Mouse (Mus musculus) heart, postnatal 10 days (tissue): ENCODE data around the gene Gm49318. TPM values are rescaled to one million over a fixed set of nuclear protein-coding genes. Genes with fewer than 3 reads are reported as not detected.
"Not testable (repeated sequence)": the region's sequence is repeated elsewhere in the genome, so short reads cannot be mapped to it uniquely, and the experiment has no call there.

Experiments
- DNase-seq, 2 experiments: peaks; one replicate each; pipeline ENCODE4 v3.0.0; 2021
- intact Hi-C: fragments of 180-260 bp; cut with DNase I; formaldehyde crosslinking; loops from one replicate; pipeline ENCODE4 v1.15.1; 2025
- total RNA-seq, 2 experiments: library from RNA; stranded (reverse); gene quantifications; 2 replicates each; pipeline ENCODE4 v1.2.3; 2021

Gm49318 gene
- under 1 TPM in 1 of 2 experiments, not detected in 1; 0.64 TPM for total RNA-seq

DNA sequence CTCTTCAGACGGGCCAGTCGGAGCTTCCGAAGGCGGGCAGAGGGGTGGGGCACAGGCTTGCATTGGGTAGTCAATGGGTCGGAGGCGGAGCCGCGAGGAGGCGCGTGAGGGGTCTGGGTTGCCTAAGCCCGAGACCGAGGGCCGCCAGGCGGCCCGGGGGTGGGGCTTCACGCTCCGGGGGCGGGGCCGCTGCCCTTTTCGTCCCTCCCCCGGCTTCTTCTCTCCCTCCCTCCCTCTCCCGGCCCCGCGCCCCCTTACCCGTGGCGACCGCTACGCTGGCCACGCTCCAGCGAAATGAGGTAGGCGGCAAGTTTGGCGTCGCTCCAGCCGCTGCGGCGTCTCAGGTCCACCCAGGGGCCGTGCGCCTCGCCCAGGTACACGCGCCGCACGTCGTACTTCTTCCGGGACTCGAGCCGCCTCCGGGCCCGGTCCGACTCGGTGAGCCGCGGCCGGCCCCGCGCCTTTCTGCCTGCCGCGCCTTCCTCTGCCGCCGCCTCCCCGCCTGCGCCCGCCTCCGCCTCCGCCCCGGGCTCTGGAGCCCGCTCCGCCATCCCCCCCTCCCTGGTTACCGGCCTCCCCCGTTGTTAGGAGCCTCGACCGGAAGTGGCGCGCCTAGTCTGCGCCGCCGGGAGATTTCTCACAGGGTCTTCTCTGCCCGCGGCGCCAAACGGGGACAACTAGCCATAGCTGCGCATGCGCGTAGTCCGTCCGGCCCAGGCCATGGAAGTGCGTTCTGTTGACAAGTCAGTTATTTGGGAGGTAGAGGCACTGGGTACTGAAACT is at the start of gene Gm49318, which contains the start of gene Zfp653:
Gene Gm49318, minus strand, starts transcription at position 469 of the 783 bp plus-strand sequence.
Gene Zfp653, minus strand, starts transcription at position 586 of the 783 bp plus-strand sequence.
- intact Hi-C loops, result no loop called here
- DNase-seq, result peak; percentile 97 to 98

DNA sequence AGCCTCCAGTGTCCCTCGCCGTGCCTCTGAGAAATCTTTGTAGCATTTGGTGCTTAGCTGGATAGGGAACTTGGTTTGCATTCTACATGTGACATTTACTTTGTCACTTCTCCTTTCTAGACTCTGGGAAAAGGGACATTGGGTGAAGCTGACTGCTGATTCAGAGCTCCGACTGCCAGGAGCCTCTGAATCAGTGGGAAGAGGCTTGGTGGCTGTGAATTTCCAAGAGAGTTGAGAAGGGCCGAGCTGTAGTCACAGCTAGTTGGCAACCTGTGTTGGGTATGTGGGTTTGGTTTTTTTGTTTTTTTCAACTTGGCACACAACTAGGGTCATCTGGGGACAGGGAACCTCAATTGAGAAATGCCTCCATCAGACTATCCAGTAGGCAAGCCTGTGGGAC is 48.5 kb upstream of the Gm49318 start:
- intact Hi-C loops, result no loop called here
- DNase-seq, result no peak

DNA sequence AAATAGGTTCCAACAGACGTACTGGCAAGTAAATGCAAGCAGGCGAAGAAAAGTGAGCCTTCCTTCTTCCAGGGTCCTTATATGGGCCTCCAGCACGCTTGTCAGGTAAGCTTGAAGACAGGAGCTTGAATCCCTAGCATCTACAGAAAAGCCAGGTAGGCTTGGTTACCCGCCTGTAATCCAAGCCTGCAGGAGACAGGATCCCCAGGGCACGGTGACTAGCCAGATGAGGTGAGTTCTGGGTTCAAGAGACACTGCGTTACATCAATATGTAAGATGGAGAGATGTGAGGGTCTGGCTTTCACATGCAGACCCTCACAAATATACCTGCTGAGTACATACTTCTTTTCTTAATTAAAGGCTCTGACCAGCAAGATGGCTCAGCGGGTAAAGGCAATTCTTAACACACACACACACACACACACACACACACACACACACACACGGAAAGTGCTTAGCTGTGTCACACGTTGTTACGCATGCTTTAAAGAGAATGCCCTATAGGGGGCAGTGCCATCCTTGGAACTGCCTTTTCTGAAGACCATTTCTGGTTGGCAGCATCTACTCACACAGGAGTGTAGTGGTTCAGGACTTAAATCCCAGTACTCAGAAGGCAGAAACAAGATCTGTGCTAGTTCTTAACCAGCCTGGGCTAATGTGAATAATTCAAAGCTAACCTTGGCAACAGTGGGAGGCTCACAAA is 46.8 kb upstream of the Gm49318 start:
- peak; percentile 40 to 69 for DNase-seq
- intact Hi-C loops, result loop anchor here (2.0 kb wide), 1 partner anchor 21 kb away; no protein-coding TSS in a partner anchor

DNA sequence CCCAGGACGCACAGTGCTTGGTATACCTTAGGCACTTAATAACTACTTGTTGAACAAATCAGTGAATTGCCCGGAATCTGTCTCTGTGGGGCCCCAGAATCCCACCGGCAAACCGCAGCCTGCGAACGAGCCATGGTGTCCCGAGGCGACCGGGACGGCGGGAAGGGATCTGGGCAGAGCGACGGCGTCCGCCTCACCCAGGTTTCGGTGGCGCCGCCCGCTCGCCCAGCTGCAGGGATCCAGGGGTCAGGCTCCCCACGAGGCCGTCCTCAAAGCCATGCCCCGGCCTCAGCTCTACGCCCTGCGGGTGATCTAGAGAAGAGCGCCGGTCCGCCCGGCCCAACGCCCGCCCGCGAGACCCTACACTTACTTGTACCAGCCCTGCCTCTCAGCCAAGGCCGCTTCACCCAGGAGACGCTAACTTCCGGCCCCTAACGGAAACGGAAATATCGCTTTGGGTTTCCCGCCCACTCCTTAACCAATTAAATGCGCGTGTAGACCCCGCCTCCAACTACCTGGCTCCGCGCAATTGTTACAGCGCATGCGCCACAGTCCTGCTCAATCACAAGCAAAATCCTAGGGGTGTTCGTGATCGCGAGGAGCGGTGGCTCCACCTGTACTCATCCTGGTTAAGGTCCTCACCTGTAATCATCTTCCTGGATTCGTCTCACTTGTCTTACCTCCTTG is 45.8 kb upstream of the Gm49318 start, which contains the start of gene Elof1:
Gene Elof1, minus strand, starts transcription at position 433 of the 687 bp plus-strand sequence.
- DNase-seq, result peak; percentile 94 to 95

GRCm38 (mm10) chr9:22116086-22116485 is 45.0 kb upstream of the Gm49318 start:
- DNase-seq, result no peak
- intact Hi-C loops, result loop anchor here (2.0 kb wide), 1 partner anchor 19 kb away; no protein-coding TSS in a partner anchor

More for the DNA sequence above, 45.8 kb upstream of the Gm49318 start, which contains the start of gene Elof1:
- intact Hi-C loops, result loop anchor here (2.0 kb wide), 1 partner anchor 20 kb away; no protein-coding TSS in a partner anchor

DNA sequence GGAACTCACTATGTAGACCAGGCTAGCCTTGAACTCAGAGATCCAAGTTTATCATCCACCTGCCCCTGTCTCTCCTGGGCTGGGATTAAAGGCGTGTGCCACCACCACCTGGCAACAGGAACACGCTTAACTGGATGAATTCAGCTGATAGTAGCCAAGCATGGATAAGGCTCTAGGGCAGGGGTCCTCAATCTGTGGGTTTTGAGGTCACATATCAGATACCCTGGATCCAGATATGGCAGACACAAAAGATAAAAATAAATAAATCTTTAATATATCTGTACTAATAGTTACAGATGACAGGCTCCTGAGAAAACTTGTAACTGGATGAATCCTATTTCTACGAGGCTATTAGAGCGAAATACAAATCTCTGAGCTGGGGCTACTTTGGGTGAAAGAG is 44.6 kb upstream of the Gm49318 start:
- intact Hi-C loops, result loop anchor here (2.0 kb wide), 1 partner anchor 19 kb away; no protein-coding TSS in a partner anchor
- no peak for DNase-seq

DNA sequence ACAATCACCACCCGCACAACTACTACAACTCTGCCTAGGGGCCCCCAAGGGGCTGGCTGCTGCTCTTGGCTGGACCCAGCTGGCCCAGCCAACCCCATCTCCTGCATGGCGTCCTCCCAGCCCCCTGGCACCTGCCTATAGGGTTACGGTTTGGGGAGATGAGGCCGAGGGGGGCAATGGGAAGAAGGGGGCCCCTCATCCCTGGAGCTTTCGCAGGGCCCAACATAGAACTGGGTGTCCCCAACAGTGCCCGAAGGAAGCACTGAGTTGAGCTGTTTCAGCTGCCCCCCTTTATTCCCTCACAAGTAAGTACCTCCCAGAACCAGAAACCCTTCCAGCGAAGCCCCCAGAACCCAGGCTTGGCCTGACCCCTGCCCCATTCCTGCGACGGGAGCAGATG is 37.1 kb upstream of the Gm49318 start:
- intact Hi-C loops, result no loop called here

GRCm38 (mm10) chr9:22099922-22100321 is 28.9 kb upstream of the Gm49318 start:
- no peak for DNase-seq
- intact Hi-C loops, result no loop called here

More for the DNA sequence above, 37.1 kb upstream of the Gm49318 start:
- no peak for DNase-seq

GRCm38 (mm10) chr9:22098993-22099696 is 28.1 kb upstream of the Gm49318 start, which contains the start of gene Cnn1:
Gene Cnn1 (plus strand): TSS chr9:22099216.
- peak; percentile 30 to 55 for DNase-seq
- intact Hi-C loops, result no loop called here

- peak; percentile 91 to 93 for DNase-seq
- intact Hi-C loops, result loop anchor here (1.0 to 2.0 kb wide), 2 partner anchors 21 to 47 kb away; partner anchors contain the start of gene Elof1
Measured at GRCm38 (mm10) chr9:22095854-22096307, 24.8 kb upstream of the Gm49318 start.

DNA sequence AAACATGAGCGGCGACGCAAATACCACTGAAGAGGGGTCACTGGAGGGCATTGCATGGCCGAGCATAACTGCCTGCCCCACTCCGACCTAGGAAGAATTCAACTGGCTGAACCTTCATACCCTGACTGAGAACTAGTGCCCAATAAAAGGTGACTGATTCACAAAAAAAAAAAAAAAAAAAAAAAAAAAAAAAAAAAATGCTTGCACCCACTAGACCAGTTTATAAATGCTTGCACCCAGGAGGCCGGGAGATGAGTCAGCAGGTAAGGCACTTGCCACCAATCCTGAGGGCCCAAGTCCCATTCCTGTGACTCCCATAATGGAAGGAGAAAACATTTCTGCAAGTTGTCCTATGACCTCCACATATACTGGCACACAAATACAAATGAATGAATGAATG is 21.7 kb upstream of the Gm49318 start:
- DNase-seq, result no peak
- intact Hi-C loops, result no loop called here

DNA sequence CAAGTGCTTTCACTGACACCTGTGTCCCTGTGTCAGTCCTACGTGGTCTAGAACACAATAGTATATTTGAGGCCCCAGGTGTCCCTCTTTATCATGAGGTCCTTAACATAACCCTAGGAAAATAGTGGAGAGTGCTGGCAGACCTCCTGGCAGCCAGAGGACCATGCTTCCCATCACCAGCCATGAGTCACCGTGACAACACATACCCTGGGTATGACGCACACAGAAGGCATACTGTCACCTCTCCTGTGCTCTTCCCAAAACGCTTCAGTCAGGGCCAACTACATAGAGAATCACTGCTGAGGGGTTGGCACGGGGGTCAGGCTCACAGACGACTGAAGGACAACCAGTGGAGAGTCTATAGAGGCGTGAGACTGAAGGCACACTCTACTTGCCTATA is 18.9 kb upstream of the Gm49318 start:
- no peak for DNase-seq
- intact Hi-C loops, result no loop called here

DNA sequence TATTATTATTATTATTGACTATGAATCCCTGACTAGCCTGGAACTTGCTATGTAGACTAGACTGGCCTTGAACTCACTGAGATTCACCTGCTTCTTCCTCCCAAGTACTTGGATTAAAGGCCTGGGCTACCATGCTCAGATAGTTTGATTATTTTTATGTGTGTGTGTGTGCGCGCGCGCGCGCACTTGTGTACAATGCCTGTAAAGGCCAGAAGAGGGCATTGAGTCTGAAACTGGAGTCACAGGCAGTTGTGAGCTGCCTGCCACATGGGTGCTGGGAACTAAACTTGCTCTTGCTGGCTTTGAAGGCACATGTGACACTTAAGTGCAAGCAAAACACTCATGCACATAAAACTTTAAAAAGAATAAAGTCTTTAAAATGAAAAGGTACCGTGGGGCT is 18.2 kb upstream of the Gm49318 start:
- no peak for DNase-seq
- intact Hi-C loops, result no loop called here

GRCm38 (mm10) chr9:22087034-22087618 is 16.1 kb upstream of the Gm49318 start:
- DNase-seq, result no peak
- intact Hi-C loops, result no loop called here

DNA sequence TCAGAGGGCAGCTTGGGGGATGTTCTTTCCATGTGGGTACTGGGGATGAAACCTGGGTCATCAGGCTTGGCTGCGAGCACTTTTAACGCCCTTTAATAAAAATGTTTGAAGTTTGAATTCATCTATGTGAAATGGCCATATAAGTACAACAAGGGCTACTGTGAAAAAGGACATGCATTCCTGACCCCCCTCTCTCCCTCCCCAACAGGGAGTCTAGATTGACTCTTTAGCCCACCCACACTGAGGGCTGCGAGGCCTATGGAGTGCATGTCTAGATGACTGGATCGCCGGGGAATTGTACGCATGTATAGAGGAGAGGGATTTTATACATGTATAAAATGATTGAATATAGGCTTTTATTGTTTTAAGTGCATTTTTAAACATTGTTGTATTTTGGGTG is 15.0 kb upstream of the Gm49318 start:
- intact Hi-C loops, result no loop called here
- no peak for DNase-seq

DNA sequence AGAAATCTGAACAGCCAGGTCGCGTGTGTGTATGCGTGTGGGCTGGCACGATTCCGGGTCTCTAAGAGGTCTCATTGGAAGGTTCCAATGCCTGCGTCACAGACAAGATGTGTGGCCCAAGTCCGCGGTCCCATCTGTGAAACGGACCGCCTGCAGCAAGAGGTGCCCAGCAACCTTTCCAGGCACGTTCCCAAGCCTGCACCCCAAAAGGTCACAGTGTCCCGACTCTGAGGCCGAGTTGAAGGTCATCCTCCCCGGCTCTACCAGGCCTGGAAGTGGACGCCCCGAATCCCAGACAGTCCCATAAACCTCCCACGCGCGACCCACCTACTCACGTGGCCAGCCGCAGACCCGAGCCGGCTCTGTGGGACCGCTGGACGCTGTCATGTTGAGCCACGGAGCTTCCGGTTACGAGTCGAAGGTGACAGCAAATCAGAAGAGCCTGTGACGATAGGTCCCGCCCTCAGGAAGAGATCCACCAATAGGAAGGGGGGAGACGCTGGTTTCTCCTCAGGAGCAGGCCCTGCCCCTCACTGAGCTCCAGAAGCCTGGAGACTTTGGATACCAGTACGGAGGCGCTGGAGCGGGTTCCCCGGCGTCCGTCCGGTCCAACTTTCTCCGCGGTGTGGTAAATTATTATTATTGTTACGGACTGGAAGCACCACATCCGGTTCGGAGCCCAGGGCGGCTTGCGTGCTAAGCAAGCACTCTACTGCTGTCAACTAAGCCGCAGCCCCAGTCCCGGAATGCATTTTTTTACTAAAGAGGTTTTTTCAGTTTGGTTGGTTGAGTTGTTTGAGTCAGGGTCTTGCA is 14.2 kb upstream of the Gm49318 start, which contains the start of gene Ecsit:
Gene Ecsit, minus strand, starts transcription at position 417 of the 813 bp plus-strand sequence.
- intact Hi-C loops, result no loop called here
- DNase-seq, result peak; percentile 96 to 97

DNA sequence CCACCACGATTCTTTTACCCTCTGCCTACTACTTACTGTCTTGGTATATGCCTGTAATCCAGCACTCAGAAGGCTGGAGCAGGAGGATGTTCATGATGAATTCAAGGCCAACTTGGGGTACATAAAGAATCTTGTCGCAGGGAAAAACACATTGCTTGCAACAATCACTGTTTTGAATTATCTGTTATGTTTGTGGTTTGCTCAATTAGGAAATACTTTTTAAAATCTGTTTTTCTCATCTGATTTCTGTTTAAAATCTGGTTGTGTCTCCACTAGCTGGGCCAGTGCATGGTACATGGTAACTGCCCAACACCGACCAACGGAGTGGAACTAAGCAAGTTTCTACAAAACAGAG is 13.6 kb upstream of the Gm49318 start:
- intact Hi-C loops, result no loop called here
- DNase-seq, result no peak

DNA sequence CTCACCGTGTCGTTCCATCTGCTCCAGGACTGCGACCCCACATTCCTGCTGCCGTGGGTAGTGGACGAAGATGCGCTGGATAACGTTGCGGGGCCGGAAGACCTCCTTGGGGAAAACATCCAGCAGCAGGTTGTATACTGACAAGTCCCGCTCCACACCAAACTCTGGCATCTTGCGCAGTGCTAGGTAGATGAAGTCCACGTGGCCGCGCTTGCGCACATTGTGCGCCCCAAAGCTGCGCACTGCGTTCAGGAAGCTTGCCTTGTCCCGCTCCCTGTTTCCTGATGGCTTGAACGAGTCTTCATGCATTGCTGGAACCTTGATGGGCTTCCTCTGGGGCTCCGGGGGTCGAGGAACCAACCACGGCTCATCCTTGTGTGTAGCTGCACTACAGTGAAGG is 5.2 kb upstream of the Gm49318 start:
- DNase-seq, result no peak
- intact Hi-C loops, result no loop called here

DNA sequence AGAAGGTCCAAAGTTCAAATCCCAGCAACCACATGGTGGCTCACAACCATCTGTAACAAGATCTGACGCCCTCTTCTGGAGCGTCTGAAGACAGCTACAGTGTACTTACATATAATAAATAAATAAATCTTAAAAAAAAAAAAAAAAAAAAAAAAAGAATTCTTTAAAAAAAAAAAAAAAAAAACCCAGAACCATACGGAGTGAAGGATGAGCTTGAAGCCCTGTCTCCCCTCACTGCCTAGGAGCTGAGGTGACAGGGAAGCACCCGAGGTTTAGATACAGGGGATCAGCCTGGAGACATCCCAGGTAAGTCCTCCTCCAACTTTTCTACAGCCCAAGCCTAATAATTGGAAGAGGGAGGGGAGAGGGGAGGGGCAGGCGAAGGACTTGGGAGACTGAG is 4.7 kb upstream of the Gm49318 start:
- intact Hi-C loops, result not testable (repeated sequence)

More for the DNA sequence above, 4.7 kb upstream of the Gm49318 start:
- not testable (repeated sequence) for DNase-seq
